Mouse (Mus musculus) E14TG2a.4 (cell line): ENCODE results near the gene Klrb1b.
A peak's percentile ranks its signal among the peaks of the same experiment; 100 is the strongest.
"Not testable (repeated sequence)": the region's sequence is repeated elsewhere in the genome, so short reads cannot be mapped to it uniquely, and the experiment has no call there.

Experiments used
- H3K27me3 ChIP-seq: 2 replicates; pipeline ENCODE4 v1.6.1; 2014; ENCODE audit warnings: low read length, control low read depth; ENCODE audit not compliant: insufficient read depth
- H3K36me3 ChIP-seq: 2 replicates; pipeline ENCODE4 v1.6.1; 2014; ENCODE audit warnings: low read length, control low read depth; ENCODE audit not compliant: insufficient read depth
- H3K4me1 ChIP-seq: replicated peaks from 2 replicates; pipeline ENCODE4 v1.6.1; 2014; ENCODE audit warnings: low read depth, low read length, control low read depth
- H3K4me3 ChIP-seq: replicated peaks from 2 replicates; pipeline ENCODE4 v1.5.1; 2014; ENCODE audit warnings: mild to moderate bottlenecking, low read length
- H3K9me3 ChIP-seq: 2 replicates; pipeline ENCODE4 v1.6.1; 2014; ENCODE audit warnings: low read length, control low read depth
- CTCF ChIP-seq: conservative IDR thresholded peaks from 2 replicates; pipeline ENCODE4 v1.5.1; 2014; ENCODE audit warnings: low read length
- NANOG ChIP-seq: IDR thresholded peaks from 2 replicates; pipeline ENCODE4 v1.6.1; 2014; ENCODE audit warnings: borderline replicate concordance, low read length, mixed read lengths
- POU5F1 ChIP-seq: IDR thresholded peaks from 2 replicates; pipeline ENCODE4 v1.6.1; 2014; ENCODE audit warnings: low read length, borderline replicate concordance

Klrb1b gene

DNA sequence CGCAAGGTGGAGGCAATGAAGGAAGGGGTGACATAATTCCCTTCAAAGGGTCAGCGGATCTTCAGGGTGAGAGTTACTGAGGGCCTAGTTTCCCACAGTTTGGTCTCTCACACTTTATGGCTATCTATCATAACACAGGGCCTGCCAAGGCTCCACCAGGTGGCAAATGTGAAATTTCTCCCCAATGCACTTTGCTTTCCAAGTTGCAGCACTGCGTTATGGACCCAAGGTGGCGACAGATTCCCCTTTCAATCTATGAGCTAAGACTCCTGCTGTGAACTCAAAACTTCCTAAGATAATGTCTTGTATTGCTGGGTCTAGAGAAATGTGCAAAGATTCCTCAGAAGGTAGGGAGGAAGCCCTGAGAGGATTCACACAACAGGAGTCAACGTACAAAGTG is 17.6 kb downstream of the Klrb1b start:
- H3K27me3 ChIP-seq, result no peaks in the 10 kb centered on the region
- no peak for TF ChIP-seq POU5F1
- no peak for TF ChIP-seq CTCF
- no peak for TF ChIP-seq NANOG
- H3K4me3 ChIP-seq, result no peak overlapping the region
- H3K36me3 ChIP-seq, result no peaks in the 10 kb centered on the region
- H3K4me1 ChIP-seq, result 0 out of 2 replicates have a peak, but pooled peaks cover 1% of the 10 kb centered on the region
- H3K9me3 ChIP-seq, result peaks cover 45% of the 10 kb centered on the region

- peaks cover 42% of the 10 kb centered on the region for H3K9me3 ChIP-seq
- TF ChIP-seq NANOG (no peak), POU5F1 (no peak), CTCF (no peak)
- H3K4me1 ChIP-seq, result peaks cover 2% of the 10 kb centered on the region; the same call in 1 of the 2 replicates
- H3K27me3 ChIP-seq, result no peaks in the 10 kb centered on the region
- H3K4me3 ChIP-seq, result no peak overlapping the region
- no peaks in the 10 kb centered on the region for H3K36me3 ChIP-seq
Observed at GRCm38 (mm10) chr6:128807021-128807420, 19.1 kb downstream of the Klrb1b start.

DNA sequence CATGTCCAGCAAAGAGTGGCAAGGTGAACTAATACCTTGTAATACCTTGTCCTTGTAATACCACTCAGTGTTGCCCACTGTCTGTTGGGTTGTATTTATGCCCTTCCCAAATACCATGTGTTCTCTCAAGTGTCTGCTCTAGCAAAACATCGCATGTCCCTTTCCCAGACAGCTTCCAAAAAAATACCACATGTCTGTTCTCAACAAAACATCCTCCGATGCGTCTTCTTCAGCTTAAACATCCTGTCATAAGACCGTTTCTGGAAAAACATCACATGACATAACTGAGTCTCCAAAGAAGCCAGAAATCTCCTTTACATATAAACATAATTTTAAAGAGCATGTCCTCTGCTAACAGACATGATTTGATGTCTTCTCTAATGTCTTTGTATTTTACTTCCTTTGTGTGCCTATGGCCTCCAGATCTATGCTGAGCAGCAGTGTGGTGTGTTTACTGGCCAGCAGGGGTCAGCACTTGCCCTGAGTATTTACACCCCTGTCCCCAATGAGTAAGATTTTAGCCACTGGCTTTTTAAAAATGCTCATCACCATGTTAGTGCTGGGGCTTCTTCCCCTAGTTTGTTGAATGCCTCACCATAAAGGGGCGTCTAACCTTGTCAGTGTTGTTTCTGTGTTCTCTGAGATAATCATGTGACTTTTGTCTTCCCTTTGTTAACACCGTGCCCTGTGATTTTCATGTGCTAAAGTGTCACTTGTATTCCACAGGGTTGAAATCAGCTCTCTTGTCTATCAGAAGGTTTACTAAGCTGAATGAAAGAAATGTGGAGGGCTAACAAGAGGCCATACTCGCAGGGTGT is 21.1 kb downstream of the Klrb1b start:
- H3K4me1 ChIP-seq, H3K27me3 ChIP-seq, H3K36me3 ChIP-seq, H3K4me3 ChIP-seq: not testable (repeated sequence)
- peaks cover 46% of the 10 kb centered on the region for H3K9me3 ChIP-seq
- peak; percentile 41 for TF ChIP-seq CTCF

- no peak for TF ChIP-seq NANOG
- peak; percentile 89 for TF ChIP-seq CTCF
- H3K27me3 ChIP-seq, result no peaks in the 10 kb centered on the region
- no peaks in the 10 kb centered on the region for H3K36me3 ChIP-seq
- H3K4me1 ChIP-seq, result peaks cover 5% of the 10 kb centered on the region
- H3K4me3 ChIP-seq, result peak overlapping the region; percentile 56
- H3K9me3 ChIP-seq, result peaks cover 28% of the 10 kb centered on the region
Observed at GRCm38 (mm10) chr6:128802999-128803857, 22.9 kb downstream of the Klrb1b start.

GRCm38 (mm10) chr6:128802557-128802956 is 23.6 kb downstream of the Klrb1b start:
- no peaks in the 10 kb centered on the region for H3K27me3 ChIP-seq
- TF ChIP-seq NANOG (no peak), CTCF (no peak), POU5F1 (no peak)
- peaks cover 11% of the 10 kb centered on the region for H3K4me1 ChIP-seq
- H3K36me3 ChIP-seq, result no peaks in the 10 kb centered on the region
- H3K9me3 ChIP-seq, result peaks cover 22% of the 10 kb centered on the region
- H3K4me3 ChIP-seq, result peak overlapping the region; percentile 56

- peaks cover 16% of the 10 kb centered on the region for H3K4me1 ChIP-seq
- H3K4me3 ChIP-seq, H3K27me3 ChIP-seq, H3K36me3 ChIP-seq: not testable (repeated sequence)
- peaks cover 13% of the 10 kb centered on the region for H3K9me3 ChIP-seq
Observed at GRCm38 (mm10) chr6:128800696-128801095, 25.4 kb downstream of the Klrb1b start.

- Histone ChIP-seq H3K9me3 (peaks cover 13% of the 10 kb centered on the region), H3K4me1 (peaks cover 16% of the 10 kb centered on the region), H3K4me3 (peak overlapping the region; percentile 85), H3K27me3 (no peaks in the 10 kb centered on the region), H3K36me3 (no peaks in the 10 kb centered on the region)
- TF ChIP-seq NANOG (no peak), CTCF (no peak; the same call in 1 of the 2 replicates), POU5F1 (no peak)
Observed at GRCm38 (mm10) chr6:128799896-128800270, 26.2 kb downstream of the Klrb1b start.

- H3K4me1 ChIP-seq, result peaks cover 16% of the 10 kb centered on the region
- H3K36me3 ChIP-seq, H3K27me3 ChIP-seq: not testable (repeated sequence)
- peak; percentile 27 for TF ChIP-seq CTCF
- peaks cover 13% of the 10 kb centered on the region for H3K9me3 ChIP-seq
- peak overlapping the region; percentile 85 for H3K4me3 ChIP-seq
Observed at GRCm38 (mm10) chr6:128799144-128799895, 26.8 kb downstream of the Klrb1b start.

DNA sequence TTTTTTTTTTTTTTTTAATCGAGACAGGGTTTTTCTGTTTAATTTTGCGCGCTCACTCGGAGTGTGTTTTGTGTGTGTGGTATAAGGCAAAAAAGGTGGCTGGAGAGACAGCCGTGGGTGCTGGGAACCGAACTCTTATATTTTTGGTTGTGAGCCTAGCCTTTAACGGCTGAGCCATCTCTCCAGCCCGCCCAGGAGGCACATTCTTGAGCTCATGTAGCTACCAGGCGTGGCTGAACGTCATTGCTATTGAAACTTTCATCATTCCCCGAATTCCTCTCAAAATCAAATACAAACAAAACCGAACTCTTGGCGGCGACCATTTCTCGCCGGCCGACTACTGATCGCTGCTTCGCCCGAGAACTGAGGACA is 27.4 kb downstream of the Klrb1b start:
- H3K9me3 ChIP-seq, result peaks cover 13% of the 10 kb centered on the region
- peaks cover 16% of the 10 kb centered on the region for H3K4me1 ChIP-seq
- H3K36me3 ChIP-seq, H3K27me3 ChIP-seq: not testable (repeated sequence)
- peak overlapping the region; percentile 85 for H3K4me3 ChIP-seq
